Mouse (Mus musculus) heart, adult 2 months (tissue): Measurements from ENCODE around the gene Tma7.

Experiments
- CTCF ChIP-seq: fragments of 200-600 bp; IDR thresholded peaks from 2 replicates; pipeline ENCODE4 v1.8.1; 2022; ENCODE audit warnings: antibody characterized with exemption, mild to moderate bottlenecking, moderate library complexity
- EP300 ChIP-seq: fragments of 200-500 bp; IDR thresholded peaks from 2 replicates; pipeline ENCODE4 v1.6.1; 2011; ENCODE audit warnings: low read depth, low read length, control low read depth; ENCODE audit not compliant: insufficient read depth
- POLR2A ChIP-seq: fragments of 200-500 bp; IDR thresholded peaks from 2 replicates; pipeline ENCODE4 v1.6.1; 2011; ENCODE audit warnings: mild to moderate bottlenecking, low read depth, low read length, control low read depth; ENCODE audit not compliant: insufficient read depth

DNA sequence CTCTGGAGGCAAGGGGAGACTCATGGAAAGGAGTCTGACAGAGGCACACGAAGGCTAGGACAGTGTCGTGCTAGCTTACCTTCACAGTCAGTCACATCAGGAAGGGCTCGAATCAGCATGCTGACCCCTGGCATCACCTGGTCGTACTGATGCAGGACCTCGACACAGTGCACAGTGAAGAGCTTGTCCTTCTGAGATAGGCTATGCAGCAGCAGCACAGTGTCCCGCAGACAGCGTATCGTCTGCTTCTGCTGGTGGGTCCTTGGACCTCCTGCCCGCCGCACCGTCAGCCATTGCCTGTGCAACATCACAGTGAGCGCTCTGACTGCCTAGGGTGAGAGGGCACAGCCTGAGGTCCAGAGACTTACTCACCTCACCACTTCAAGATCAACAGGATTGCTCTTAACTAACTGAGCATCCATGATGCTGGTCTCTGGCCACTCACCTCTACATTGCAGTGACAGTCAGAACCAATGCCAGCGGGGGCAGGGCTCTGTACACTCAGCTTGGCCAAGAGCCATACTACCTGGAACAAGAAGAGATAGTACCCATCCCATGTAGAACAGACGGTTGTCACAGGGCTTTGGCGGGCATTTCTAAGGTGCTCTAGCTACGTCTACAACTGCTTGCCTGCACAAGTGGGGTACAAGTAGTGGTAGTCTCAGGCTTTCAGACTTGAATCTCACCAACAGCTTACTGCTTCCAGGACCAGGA lies 22.0 kb downstream of the Tma7 start:
- TF ChIP-seq CTCF: no peak
- 0 out of 2 replicates have a peak, but pooled peaks have one; percentile 16 for TF ChIP-seq EP300
- no peak for TF ChIP-seq POLR2A
